Mouse (Mus musculus) G1E (cell line): ENCODE measurements at regions not wholly inside any gene's neighbourhood (a gene's known extent, or its start where the extent isn't known, plus 50 kb on each side); places are given as distances from the start of the nearest gene placed in this dataset.

Source experiments
- ATAC-seq: 2 replicates; pipeline ENCODE4 v1.8.0; 2016; ENCODE audit warnings: mild to moderate bottlenecking; ENCODE audit not compliant: insufficient number of reproducible peaks, poor library complexity, low FRiP score, severe bottlenecking; ENCODE audit errors: extremely low read depth
- DNase-seq: peaks from one replicate; pipeline ENCODE4 v3.0.0; 2012; ENCODE audit warnings: low spot score
- H3K27me3 ChIP-seq: 2 replicates; pipeline ENCODE4 v1.6.1; 2012; ENCODE audit warnings: mild to moderate bottlenecking, low read length, inconsistent platforms; ENCODE audit not compliant: insufficient read depth
- H3K36me3 ChIP-seq: replicated peaks from 2 replicates; pipeline ENCODE3; 2012; ENCODE audit warnings: mild to moderate bottlenecking, inconsistent platforms
- H3K4me1 ChIP-seq: 2 replicates; pipeline ENCODE4 v1.6.1; 2012; ENCODE audit warnings: low read depth, low read length, inconsistent platforms, mixed read lengths; ENCODE audit not compliant: insufficient read depth
- H3K4me3 ChIP-seq: 2 replicates; pipeline ENCODE4 v1.5.1; 2012; ENCODE audit warnings: low read depth, mild to moderate bottlenecking, inconsistent platforms, low read length, moderate library complexity, mixed read lengths
- H3K9me3 ChIP-seq: replicated peaks from 2 replicates; pipeline ENCODE4 v1.6.1; 2012; ENCODE audit warnings: inconsistent platforms
- CTCF ChIP-seq: IDR thresholded peaks from 2 replicates; pipeline ENCODE4 v1.5.1; 2012; ENCODE audit warnings: low read depth, low read length, inconsistent platforms, mixed read lengths
- GATA1 ChIP-seq: IDR thresholded peaks from 2 replicates; pipeline ENCODE4 v1.6.1; 2012; ENCODE audit warnings: borderline replicate concordance, low read length, inconsistent platforms, mixed read lengths
- GATA2 ChIP-seq: IDR thresholded peaks from 2 replicates; pipeline ENCODE4 v1.6.1; 2012; ENCODE audit warnings: low read depth, low read length, inconsistent platforms, borderline replicate concordance
- POLR2AphosphoS5 ChIP-seq: IDR thresholded peaks from 2 replicates; pipeline ENCODE4 v1.6.1; 2012; ENCODE audit warnings: low read depth, low read length, inconsistent platforms; ENCODE audit not compliant: insufficient replicate concordance
- TAL1 ChIP-seq: conservative IDR thresholded peaks from 2 replicates; pipeline ENCODE4 v1.6.1; 2012; ENCODE audit warnings: low read depth, low read length, inconsistent platforms, mixed read lengths

- H3K4me1 ChIP-seq = peaks cover 5% of the 10 kb centered on the region; the same call in 1 of the 2 replicates
- peaks cover 5% of the 10 kb centered on the region for H3K27me3 ChIP-seq
- no peaks in the 10 kb centered on the region for H3K9me3 ChIP-seq
- H3K36me3 ChIP-seq = no peaks in the 10 kb centered on the region
- DNase-seq (no peak), ATAC-seq (no peak)
- H3K4me3 ChIP-seq = no peak overlapping the region
- no peak for TF ChIP-seq GATA1
- TF ChIP-seq GATA2 = no peak
- no peak for TF ChIP-seq CTCF
- no peak for TF ChIP-seq TAL1
- TF ChIP-seq POLR2AphosphoS5 = no peak
Observed at GRCm38 (mm10) chr12:32273474-32273873, 65.0 kb upstream of the Pik3cg start.

GRCm38 (mm10) chr12:32279861-32280260 is 71.4 kb upstream of the Pik3cg start:
- Histone ChIP-seq H3K36me3 (no peaks in the 10 kb centered on the region), H3K9me3 (no peaks in the 10 kb centered on the region), H3K27me3 (peaks cover 26% of the 10 kb centered on the region), H3K4me3 (no peak overlapping the region), H3K4me1 (no peaks in the 10 kb centered on the region)
- no peak for ATAC-seq
- no peak for DNase-seq
- TF ChIP-seq CTCF (no peak), TAL1 (no peak), POLR2AphosphoS5 (no peak), GATA1 (no peak), GATA2 (no peak)

- no peak for ATAC-seq
Observed at GRCm38 (mm10) chr12:32280309-32280708, 71.8 kb upstream of the Pik3cg start.

GRCm38 (mm10) chr12:32282371-32283163 is 74.1 kb upstream of the Pik3cg start:
- Histone ChIP-seq H3K36me3 (no peaks in the 10 kb centered on the region), H3K4me3 (no peak overlapping the region), H3K4me1 (peaks cover 1% of the 10 kb centered on the region; the same call in 1 of the 2 replicates), H3K9me3 (no peaks in the 10 kb centered on the region), H3K27me3 (peaks cover 23% of the 10 kb centered on the region)
- TF ChIP-seq GATA2 (no peak), POLR2AphosphoS5 (no peak), TAL1 (no peak), GATA1 (no peak), CTCF (no peak)
- DNase-seq = no peak
- no peak for ATAC-seq

More at GRCm38 (mm10) chr12:32280309-32280708, 71.8 kb upstream of the Pik3cg start:
- no peak for DNase-seq
- Histone ChIP-seq H3K4me3 (no peak overlapping the region), H3K4me1 (no peaks in the 10 kb centered on the region), H3K9me3 (no peaks in the 10 kb centered on the region), H3K27me3 (peaks cover 26% of the 10 kb centered on the region), H3K36me3 (no peaks in the 10 kb centered on the region)
- TF ChIP-seq GATA2 (no peak), POLR2AphosphoS5 (no peak), CTCF (no peak), TAL1 (no peak), GATA1 (no peak)

GRCm38 (mm10) chr12:32285039-32285438 is 76.6 kb upstream of the Pik3cg start:
- H3K36me3 ChIP-seq = no peaks in the 10 kb centered on the region
- no peak overlapping the region for H3K4me3 ChIP-seq
- no peaks in the 10 kb centered on the region for H3K9me3 ChIP-seq
- peaks cover 9% of the 10 kb centered on the region for H3K4me1 ChIP-seq
- TF ChIP-seq CTCF = no peak
- TF ChIP-seq POLR2AphosphoS5 = no peak
- TF ChIP-seq TAL1 = no peak
- no peak for TF ChIP-seq GATA2
- TF ChIP-seq GATA1 = no peak
- DNase-seq = no peak
- H3K27me3 ChIP-seq = peaks cover 13% of the 10 kb centered on the region
- no peak for ATAC-seq

GRCm38 (mm10) chr12:32286652-32287051 is 78.2 kb upstream of the Pik3cg start:
- H3K4me1 ChIP-seq = peaks cover 17% of the 10 kb centered on the region
- H3K9me3 ChIP-seq = no peaks in the 10 kb centered on the region
- no peak for DNase-seq
- TF ChIP-seq GATA2 (no peak), POLR2AphosphoS5 (no peak), TAL1 (no peak), GATA1 (no peak), CTCF (no peak)
- peaks cover 6% of the 10 kb centered on the region for H3K27me3 ChIP-seq
- no peak for ATAC-seq
- no peaks in the 10 kb centered on the region for H3K36me3 ChIP-seq
- H3K4me3 ChIP-seq = no peak overlapping the region

- Histone ChIP-seq H3K4me3 (no peak overlapping the region), H3K36me3 (no peaks in the 10 kb centered on the region), H3K4me1 (peaks cover 43% of the 10 kb centered on the region), H3K9me3 (no peaks in the 10 kb centered on the region), H3K27me3 (no peaks in the 10 kb centered on the region)
- TF ChIP-seq TAL1 = no peak
- TF ChIP-seq POLR2AphosphoS5 = no peak
- no peak for TF ChIP-seq GATA1
- TF ChIP-seq GATA2 = no peak
- no peak for TF ChIP-seq CTCF
- DNase-seq (no peak), ATAC-seq (no peak)
Observed at GRCm38 (mm10) chr12:32291145-32291544, 82.7 kb upstream of the Pik3cg start.
